Mouse (Mus musculus) spleen, postnatal 0 days (tissue): ENCODE measurements around the gene Wnt10a. TPM values are rescaled to one million over a fixed set of nuclear protein-coding genes. Genes with fewer than 3 reads are reported as not detected.

Source experiments
- polyA plus RNA-seq: library from polyadenylated mRNA; unstranded; fragments of >200 nt; fragmentation: Nextera tagmentation; extraction: Ambion mirVana; gene quantifications from 2 replicates; pipeline ENCODE4 v1.2.1, GENCODE M21; 2015

The Wnt10a gene
- polyA plus RNA-seq, result 0.12 and 0.21 TPM in 2 replicates

GRCm38 (mm10) chr1:74791249-74791648, at the start of gene Wnt10a:
Gene Wnt10a (plus strand): TSS chr1:74791516.

GRCm38 (mm10) chr1:74748643-74749271, 42.6 kb upstream of the Wnt10a start, which contains the start of gene Prkag3:
Gene Prkag3 (minus strand): TSS chr1:74749221.

GRCm38 (mm10) chr1:74771845-74771930, 19.6 kb upstream of the Wnt10a start, which contains the start of gene Wnt6:
Gene Wnt6 (plus strand): TSS chr1:74771892.

Other genes with a start within 250 kb of the Wnt10a start
- gene Plcd4, start 248.6 kb upstream of the Wnt10a start, polyA plus RNA-seq, result 0.20 and 0.82 TPM in 2 replicates
- gene Usp37, start 247.2 kb upstream of the Wnt10a start, polyA plus RNA-seq, result 13.0 and 13.2 TPM in 2 replicates
- gene Zfp142, start 203.3 kb upstream of the Wnt10a start, polyA plus RNA-seq, result 3.0 and 3.1 TPM in 2 replicates
- gene Bcs1l, start 203.2 kb upstream of the Wnt10a start, polyA plus RNA-seq, result 7.3 and 8.8 TPM in 2 replicates
- 13.2 and 18.0 TPM in 2 replicates for gene Rnf25, start 190.1 kb upstream of the Wnt10a start, polyA plus RNA-seq
- 0.40 and 0.73 TPM in 2 replicates for gene Stk36, start 190.1 kb upstream of the Wnt10a start, polyA plus RNA-seq
- gene Ttll4, start 129.8 kb upstream of the Wnt10a start, polyA plus RNA-seq, result 3.6 and 6.4 TPM in 2 replicates
- gene Cyp27a1, start 77.9 kb upstream of the Wnt10a start, polyA plus RNA-seq, result 5.8 and 8.5 TPM in 2 replicates
- 0.16 and 0.23 TPM in 2 replicates for gene Prkag3, start 42.3 kb upstream of the Wnt10a start, polyA plus RNA-seq
- 2.1 and 3.0 TPM in 2 replicates for gene Wnt6, start 19.6 kb upstream of the Wnt10a start, polyA plus RNA-seq
- not detected in 2 replicates for gene Cdk5r2, start 63.4 kb downstream of the Wnt10a start, polyA plus RNA-seq
- gene Fev, start 93.9 kb downstream of the Wnt10a start, polyA plus RNA-seq, result not detected in 2 replicates
- not detected in 2 replicates for gene Cryba2, start 101.6 kb downstream of the Wnt10a start, polyA plus RNA-seq
- gene Cfap65, start 144.1 kb downstream of the Wnt10a start, polyA plus RNA-seq, result not detected in 2 replicates
- 1.7 and 2.4 TPM in 2 replicates for gene Ihh, start 160.2 kb downstream of the Wnt10a start, polyA plus RNA-seq